Mouse (Mus musculus) layer of hippocampus, adult 2 months (tissue): Measurements from ENCODE around the gene Anks1b. TPM values are rescaled to one million over a fixed set of nuclear protein-coding genes. Genes with fewer than 3 reads are reported as not detected.

ENCODE experiments used
- DNase-seq, 2 experiments: peaks; one replicate each; pipeline ENCODE4 v3.0.0; 2022; ENCODE audit warnings: low spot score in 2 of 2
- H3K27ac ChIP-seq: fragments of 200-600 bp; 2 replicates; pipeline ENCODE4 v1.8.1; 2022
- H3K4me3 ChIP-seq: fragments of 200-600 bp; 2 replicates; pipeline ENCODE4 v1.8.1; 2022; ENCODE audit warnings: mild to moderate bottlenecking
- CTCF ChIP-seq: fragments of 200-600 bp; conservative IDR thresholded peaks from 2 replicates; pipeline ENCODE4 v1.8.1; 2022; ENCODE audit warnings: antibody characterized with exemption, mild to moderate bottlenecking, moderate library complexity
- total RNA-seq, 2 experiments: library from RNA; stranded (reverse); gene quantifications; 2 replicates each; pipeline ENCODE4 v1.2.3; 2021

The Anks1b gene
- total RNA-seq, 2 experiments from 2014 or later, result 540 to 541 TPM

DNA sequence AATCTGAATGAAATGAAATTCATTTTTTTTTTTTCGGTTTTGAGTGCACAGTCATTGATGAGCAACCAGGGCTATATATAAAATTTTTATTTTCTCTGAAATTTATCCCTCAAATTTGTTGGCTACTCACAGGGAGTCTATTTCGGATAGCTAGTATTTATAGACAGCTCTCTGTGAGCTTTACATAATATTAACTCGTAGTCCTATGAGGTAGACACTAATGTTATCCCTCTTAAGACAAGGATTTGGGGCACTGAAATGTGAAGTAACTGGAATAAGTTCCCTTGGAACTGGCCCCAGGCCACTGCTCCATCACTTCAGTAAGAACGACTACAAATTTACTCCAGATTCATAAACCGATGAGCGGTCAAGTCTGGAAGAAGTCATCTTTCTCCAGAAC lies 977.8 kb downstream of the Anks1b start:
- Histone ChIP-seq H3K4me3 (no peak overlapping the region), H3K27ac (peak overlapping the region; percentile 71)
- TF ChIP-seq CTCF, result no peak
- DNase-seq, result no peak

DNA sequence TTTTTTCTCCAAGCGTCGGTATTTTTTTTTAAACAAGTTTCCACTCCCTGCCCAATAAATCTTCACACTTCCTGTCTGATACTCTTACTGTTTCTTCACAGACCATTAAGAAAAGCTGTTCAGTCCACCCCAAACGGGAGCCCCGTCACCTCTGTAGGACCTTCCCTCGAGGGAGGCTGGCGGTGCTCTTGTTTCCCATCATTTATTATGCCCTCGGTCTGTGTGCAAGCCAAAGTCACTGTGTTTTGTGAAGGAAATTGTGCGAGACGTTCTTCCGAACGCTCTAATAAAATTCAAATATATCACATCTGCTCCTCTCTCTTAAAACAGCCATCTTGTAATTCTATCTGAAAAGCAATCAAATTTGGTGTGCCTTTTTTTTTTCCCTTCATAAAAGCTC lies 978.7 kb downstream of the Anks1b start:
- DNase-seq, result no peak
- Histone ChIP-seq H3K4me3 (no peak overlapping the region), H3K27ac (peak overlapping the region; percentile 71)
- TF ChIP-seq CTCF, result no peak

- peak overlapping the region; percentile 71 for H3K27ac ChIP-seq
Measured at GRCm38 (mm10) chr10:90852432-90852831, 979.1 kb downstream of the Anks1b start.

GRCm38 (mm10) chr10:90856668-90857067 lies 983.4 kb downstream of the Anks1b start:
- no peak overlapping the region for H3K4me3 ChIP-seq
- peak in 1 of 2 experiments; percentile 41 for DNase-seq
- no peak for TF ChIP-seq CTCF
- H3K27ac ChIP-seq, result peak overlapping the region; percentile 78

More at GRCm38 (mm10) chr10:90852432-90852831, 979.1 kb downstream of the Anks1b start:
- no peak for DNase-seq
- peak; percentile 31; the same call in 1 of the 2 replicates for TF ChIP-seq CTCF
- no peak overlapping the region for H3K4me3 ChIP-seq

- no peak overlapping the region for H3K4me3 ChIP-seq
- peak; percentile 80 to 87 for DNase-seq
- TF ChIP-seq CTCF, result no peak
- H3K27ac ChIP-seq, result peak overlapping the region; percentile 88
Measured at GRCm38 (mm10) chr10:90859665-90860523, 986.6 kb downstream of the Anks1b start.

- H3K27ac ChIP-seq, result peak overlapping the region; percentile 73
Measured at GRCm38 (mm10) chr10:90863881-90864598, 990.7 kb downstream of the Anks1b start.

DNA sequence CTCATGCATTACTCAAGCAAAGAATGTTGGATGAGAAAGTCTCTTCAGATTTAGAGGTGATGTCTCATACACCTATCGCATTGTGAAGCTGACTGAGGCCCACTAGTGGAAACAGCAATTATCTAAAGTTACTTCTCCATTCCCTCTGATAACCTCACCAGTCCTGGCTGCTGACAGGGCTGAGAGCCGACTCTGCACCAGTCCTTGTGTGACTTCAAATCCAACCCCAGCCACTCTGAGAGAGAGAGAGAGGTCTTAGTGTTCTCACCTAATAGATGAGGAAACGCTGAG lies 991.2 kb downstream of the Anks1b start:
- DNase-seq, result no peak
- TF ChIP-seq CTCF, result peak; percentile 57
- Histone ChIP-seq H3K27ac (peak overlapping the region; percentile 73), H3K4me3 (no peak overlapping the region)

More at GRCm38 (mm10) chr10:90863881-90864598, 990.7 kb downstream of the Anks1b start:
- TF ChIP-seq CTCF, result no peak
- H3K4me3 ChIP-seq, result no peak overlapping the region
- no peak for DNase-seq

- DNase-seq, result peak in 1 of 2 experiments; percentile 49
- Histone ChIP-seq H3K27ac (peak overlapping the region; percentile 25; the same call in 1 of the 2 replicates), H3K4me3 (no peak overlapping the region)
- TF ChIP-seq CTCF, result no peak
Measured at GRCm38 (mm10) chr10:90873204-90873603, 999.9 kb downstream of the Anks1b start.

DNA sequence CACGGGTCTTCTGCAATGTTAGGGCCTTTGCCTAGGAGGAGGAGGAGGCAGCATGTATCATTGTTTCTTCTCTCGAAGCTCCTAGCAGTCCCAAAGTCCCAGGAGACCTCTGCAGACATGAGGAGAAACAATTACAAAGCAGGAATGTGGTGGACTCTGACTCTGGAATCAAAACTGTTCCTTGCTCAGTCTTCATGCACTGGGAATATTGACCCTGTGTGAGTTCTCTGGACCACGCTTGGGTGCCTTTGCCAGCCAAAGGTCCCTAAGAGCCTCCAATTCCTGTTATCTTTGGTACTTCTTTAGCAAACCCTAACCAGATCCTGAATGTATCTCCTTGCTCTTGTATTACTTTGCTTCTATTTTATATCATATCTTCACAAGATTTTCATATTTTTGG lies 1000.9 kb downstream of the Anks1b start:
- TF ChIP-seq CTCF, result no peak
- no peak for DNase-seq
- Histone ChIP-seq H3K4me3 (no peak overlapping the region), H3K27ac (peak overlapping the region; percentile 14; the same call in 1 of the 2 replicates)

DNA sequence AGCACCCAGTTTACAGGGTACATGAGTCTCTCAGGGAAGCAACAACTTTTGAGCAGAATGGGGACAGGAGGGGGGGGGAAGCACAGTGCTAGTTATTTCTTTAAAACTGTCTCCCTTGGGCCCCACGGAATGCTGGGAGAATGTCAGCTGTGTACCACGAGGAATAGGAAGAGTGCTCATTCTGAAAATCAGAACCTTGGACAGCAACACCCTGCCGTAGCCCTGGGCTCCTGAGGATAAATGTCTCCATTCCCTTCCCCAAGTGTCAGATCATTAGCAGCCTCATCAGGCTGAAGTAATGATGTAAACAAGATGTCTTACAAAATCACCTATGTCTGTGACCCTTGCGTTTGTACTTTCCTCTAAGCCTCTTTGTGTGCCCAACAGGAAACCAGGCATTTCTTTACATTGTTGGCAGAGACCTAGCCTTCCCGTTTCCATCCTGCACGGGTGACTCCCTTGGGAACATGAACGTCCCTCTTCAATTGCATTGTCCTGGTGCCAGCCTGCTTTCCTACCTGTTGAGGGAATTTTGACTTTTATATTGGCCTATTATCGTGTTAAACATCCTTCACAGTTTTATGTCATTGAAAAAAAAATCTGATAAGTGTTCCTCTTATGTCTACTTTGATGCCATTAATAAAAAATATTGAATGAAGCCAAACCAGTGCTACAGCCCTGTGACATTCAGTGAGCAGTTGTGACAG lies 1007.7 kb downstream of the Anks1b start:
- Histone ChIP-seq H3K4me3 (no peak overlapping the region), H3K27ac (no peak overlapping the region)
- TF ChIP-seq CTCF, result no peak
- DNase-seq, result no peak

DNA sequence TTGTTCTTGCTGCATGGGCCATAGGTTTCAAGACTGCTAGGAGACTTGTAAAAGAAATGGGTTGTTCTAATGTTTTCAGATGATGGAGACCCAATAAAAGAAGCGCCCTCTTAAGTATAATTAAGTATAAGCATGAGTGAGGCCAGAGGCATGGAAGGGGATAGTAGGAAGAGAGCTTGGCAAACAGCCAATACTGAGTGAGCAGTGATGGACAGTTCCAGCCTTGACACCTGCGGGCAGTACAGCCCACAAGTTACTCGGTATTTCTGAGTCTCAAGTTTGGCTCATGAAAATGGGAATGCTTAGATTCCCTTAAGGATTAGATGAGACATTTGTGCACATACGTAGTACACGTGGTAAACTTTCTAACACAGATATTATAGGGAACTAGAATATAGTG lies 1016.3 kb downstream of the Anks1b start:
- Histone ChIP-seq H3K27ac (peak overlapping the region; percentile 21; the same call in 1 of the 2 replicates), H3K4me3 (no peak overlapping the region)
- DNase-seq, result no peak
- no peak for TF ChIP-seq CTCF

DNA sequence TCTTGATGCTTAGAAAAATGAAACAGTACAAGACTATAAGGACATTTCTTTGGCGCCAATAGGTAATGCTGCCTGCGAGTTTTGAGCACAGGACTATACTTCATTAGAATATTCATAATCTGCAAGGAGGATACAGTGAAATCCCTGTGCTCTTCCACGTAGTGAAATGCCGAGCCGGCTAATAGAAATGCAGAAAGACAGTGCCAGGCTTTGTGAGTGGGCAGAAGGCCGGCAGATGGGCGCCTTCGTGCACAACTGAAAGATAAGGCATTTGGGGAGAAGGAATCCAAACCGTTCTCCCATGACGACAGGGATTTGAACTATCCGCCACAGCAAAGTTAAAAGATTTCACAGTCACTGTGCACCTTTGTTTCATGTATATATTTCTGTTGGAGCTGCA lies 1019.4 kb downstream of the Anks1b start:
- no peak for TF ChIP-seq CTCF
- H3K27ac ChIP-seq, result peak overlapping the region; percentile 76
- peak; percentile 65 to 87 for DNase-seq

DNA sequence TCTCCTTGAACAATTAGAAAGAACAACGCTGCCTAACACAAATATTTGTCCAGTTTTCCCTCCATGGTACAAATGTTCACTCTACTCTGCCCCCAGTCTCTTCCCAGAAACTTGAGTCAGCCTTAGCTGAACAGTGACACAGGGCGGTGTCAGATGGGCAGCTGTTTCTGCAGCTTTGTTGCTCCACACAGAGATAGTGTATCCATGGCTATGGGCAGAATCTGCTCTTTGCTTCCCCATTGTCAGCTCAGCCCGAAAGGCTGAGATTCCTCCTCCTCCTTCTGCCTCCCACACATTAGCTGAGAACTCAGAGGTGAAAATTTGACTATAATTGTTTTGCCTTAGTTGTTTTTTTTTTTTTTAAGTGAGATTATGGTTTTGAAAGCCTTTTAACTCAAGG lies 1024.6 kb downstream of the Anks1b start:
- no peak for TF ChIP-seq CTCF
- no peak for DNase-seq

More for the DNA sequence above, 1019.4 kb downstream of the Anks1b start:
- no peak overlapping the region for H3K4me3 ChIP-seq

More for the DNA sequence above, 1024.6 kb downstream of the Anks1b start:
- H3K4me3 ChIP-seq, result no peak overlapping the region
- peak overlapping the region; percentile 69 for H3K27ac ChIP-seq
